Mouse (Mus musculus): ENCODE data around the gene Slc39a10. TPM values are rescaled to one million over a fixed set of nuclear protein-coding genes. Genes with fewer than 3 reads are reported as not detected.

Slc39a10 gene
- total and polyA plus RNA-seq, 2 experiments from 2014 or later: 8.4 to 29.7 TPM

DNA sequence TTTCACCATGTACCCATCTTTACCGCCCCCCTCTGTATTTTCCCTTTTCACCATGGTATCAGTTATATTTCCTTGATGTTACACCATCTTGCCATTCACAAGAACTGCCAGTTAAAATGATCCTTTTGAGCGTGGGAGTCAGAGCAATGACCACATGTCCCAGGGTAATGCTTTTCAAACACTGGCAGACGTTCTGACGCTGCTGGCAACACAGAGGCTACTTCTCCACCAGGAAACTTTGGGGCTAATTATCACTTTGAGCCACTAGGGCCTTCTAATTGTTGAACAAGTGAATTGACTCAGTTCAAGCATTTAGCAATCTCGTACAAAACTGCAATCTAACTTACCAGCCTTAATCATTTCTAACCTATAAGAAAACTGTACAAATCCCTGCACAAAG lies 47.4 kb downstream of the Slc39a10 start:
- TF ChIP-seq EP300 (IDR thresholded peaks at IDR 0.05; ENCODE audit: low read depth): no peak
- no peak for TF ChIP-seq CTCF (IDR thresholded peaks at IDR 0.05; ENCODE audit: low read depth)
- WGBS: 60% methylated on average over 5 of the region's 5 CpGs
- H3K9me3 ChIP-seq (replicated peaks; ENCODE audit: control insufficient read depth, low read length): no peaks in the 10 kb centered on the region
- no peaks in the 10 kb centered on the region for H3K4me1 ChIP-seq (ENCODE audit: control insufficient read depth, insufficient read depth)
- no peaks in the 10 kb centered on the region for H3K27me3 ChIP-seq (ENCODE audit: control insufficient read depth, insufficient read depth, low read length)
- H3K4me2 ChIP-seq (ENCODE audit: low read depth, low read length): no peak overlapping the region
- ATAC-seq (ENCODE audit: insufficient read depth, low read depth) (no peak), DNase-seq (ENCODE audit: low spot score) (no peak)
- no peaks in the 10 kb centered on the region for H3K36me3 ChIP-seq (replicated peaks; ENCODE audit: control insufficient read depth, insufficient read depth, low read length)
- H3K4me3 ChIP-seq (ENCODE audit: low read depth, low read length): no peak overlapping the region
- H3K27ac ChIP-seq (ENCODE audit: low read depth): no peak overlapping the region
- H3K9ac ChIP-seq (replicated peaks; ENCODE audit: low read depth, low read length): no peak overlapping the region

DNA sequence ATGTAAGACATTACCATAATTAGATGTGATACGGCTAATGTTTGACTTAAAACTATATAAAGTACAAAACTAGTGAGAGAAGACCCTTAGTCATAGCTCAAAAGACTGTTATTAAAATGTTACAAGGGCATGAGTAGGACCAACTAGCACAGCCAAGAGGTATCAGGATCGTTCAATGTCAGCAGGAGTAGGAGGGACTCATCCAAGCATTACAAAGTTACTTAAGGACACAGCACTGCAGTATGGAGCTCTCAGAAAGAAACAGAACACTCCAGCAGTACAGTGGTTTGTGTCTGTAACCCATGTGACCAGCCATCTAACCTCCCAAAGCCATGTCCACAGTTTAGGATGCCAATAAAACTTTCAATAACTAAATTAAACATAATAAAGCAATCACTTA lies 48.4 kb downstream of the Slc39a10 start:
- ATAC-seq (ENCODE audit: insufficient read depth, low read depth) (no peak), DNase-seq (ENCODE audit: low spot score) (no peak)
- TF ChIP-seq CTCF (IDR thresholded peaks at IDR 0.05; ENCODE audit: low read depth): no peak
- no peak for TF ChIP-seq EP300 (IDR thresholded peaks at IDR 0.05; ENCODE audit: low read depth)
- Histone ChIP-seq H3K36me3 (replicated peaks; ENCODE audit: control insufficient read depth, insufficient read depth, low read length) (no peaks in the 10 kb centered on the region), H3K4me3 (ENCODE audit: low read depth, low read length) (no peak overlapping the region), H3K4me2 (ENCODE audit: low read depth, low read length) (no peak overlapping the region), H3K27ac (ENCODE audit: low read depth) (no peak overlapping the region), H3K4me1 (ENCODE audit: control insufficient read depth, insufficient read depth) (no peaks in the 10 kb centered on the region), H3K27me3 (ENCODE audit: control insufficient read depth, insufficient read depth, low read length) (no peaks in the 10 kb centered on the region), H3K9ac (replicated peaks; ENCODE audit: low read depth, low read length) (no peak overlapping the region), H3K9me3 (replicated peaks; ENCODE audit: control insufficient read depth, low read length) (no peaks in the 10 kb centered on the region)
- 66% methylated on average over 2 of the region's 2 CpGs for WGBS

DNA sequence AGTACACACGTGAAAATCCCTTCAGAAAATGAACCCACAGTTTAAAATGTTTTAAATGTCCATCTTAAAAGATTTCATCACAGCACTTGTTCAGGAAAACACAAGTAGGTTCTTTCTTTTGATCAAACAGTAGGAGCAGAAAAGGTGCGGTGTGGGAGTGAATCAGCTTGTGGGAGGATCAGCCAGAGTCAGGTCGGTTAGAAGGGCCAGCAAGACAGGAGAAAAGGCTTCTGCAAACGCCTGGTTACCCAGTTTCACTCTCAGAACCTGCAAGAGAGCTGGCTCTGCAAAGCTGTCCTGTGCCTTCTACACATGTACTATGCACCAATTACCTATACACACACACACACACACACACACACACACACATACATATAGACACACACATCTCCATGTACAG lies 49.2 kb downstream of the Slc39a10 start:
- WGBS: 66% methylated on average over 4 of the region's 4 CpGs
- H3K4me2 ChIP-seq (ENCODE audit: low read depth, low read length): no peak overlapping the region
- no peak for ATAC-seq (ENCODE audit: insufficient read depth, low read depth)
- H3K9ac ChIP-seq (replicated peaks; ENCODE audit: low read depth, low read length): no peak overlapping the region
- no peak overlapping the region for H3K4me3 ChIP-seq (ENCODE audit: low read depth, low read length)
- no peak overlapping the region for H3K27ac ChIP-seq (ENCODE audit: low read depth)
- no peaks in the 10 kb centered on the region for H3K27me3 ChIP-seq (ENCODE audit: control insufficient read depth, insufficient read depth, low read length)
- H3K4me1 ChIP-seq (ENCODE audit: control insufficient read depth, insufficient read depth): no peaks in the 10 kb centered on the region
- H3K36me3 ChIP-seq (replicated peaks; ENCODE audit: control insufficient read depth, insufficient read depth, low read length): no peaks in the 10 kb centered on the region
- TF ChIP-seq EP300 (IDR thresholded peaks at IDR 0.05; ENCODE audit: low read depth) (no peak), CTCF (IDR thresholded peaks at IDR 0.05; ENCODE audit: low read depth) (no peak)
- no peaks in the 10 kb centered on the region for H3K9me3 ChIP-seq (replicated peaks; ENCODE audit: control insufficient read depth, low read length)
- no peak for DNase-seq (ENCODE audit: low spot score)

DNA sequence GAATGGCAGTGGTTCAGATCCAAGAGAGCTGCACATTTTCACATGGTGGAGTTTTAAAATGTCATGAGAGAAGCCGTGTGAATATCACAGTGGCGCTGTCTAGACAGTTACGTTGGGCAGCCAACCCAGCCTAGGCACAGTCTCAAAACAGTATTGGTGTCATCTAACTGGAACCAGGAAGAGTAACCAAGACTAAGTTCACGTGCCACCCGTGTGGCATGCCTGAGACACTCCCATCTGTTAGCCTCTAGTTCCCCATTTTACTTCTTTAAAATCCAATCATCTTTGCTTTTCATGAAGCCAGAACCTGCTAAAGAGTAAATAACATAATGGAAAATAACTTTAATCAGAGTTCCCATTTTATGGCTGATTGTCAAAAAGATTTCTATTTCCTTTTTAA lies 60.7 kb downstream of the Slc39a10 start:
- TF ChIP-seq CTCF (IDR thresholded peaks at IDR 0.05; ENCODE audit: low read depth) (no peak), EP300 (IDR thresholded peaks at IDR 0.05; ENCODE audit: low read depth) (no peak)
- H3K36me3 ChIP-seq (replicated peaks; ENCODE audit: control insufficient read depth, insufficient read depth, low read length): peaks cover 24% of the 10 kb centered on the region
- no peak for DNase-seq (ENCODE audit: low spot score)
- WGBS: 89% methylated on average over 5 of the region's 5 CpGs
- no peaks in the 10 kb centered on the region for H3K4me1 ChIP-seq (ENCODE audit: control insufficient read depth, insufficient read depth)
- no peak for ATAC-seq (ENCODE audit: insufficient read depth, low read depth)
- H3K9ac ChIP-seq (replicated peaks; ENCODE audit: low read depth, low read length): no peak overlapping the region
- H3K27ac ChIP-seq (ENCODE audit: low read depth): no peak overlapping the region
- no peaks in the 10 kb centered on the region for H3K9me3 ChIP-seq (replicated peaks; ENCODE audit: control insufficient read depth, low read length)
- no peak overlapping the region for H3K4me3 ChIP-seq (ENCODE audit: low read depth, low read length)
- H3K4me2 ChIP-seq (ENCODE audit: low read depth, low read length): no peak overlapping the region
- H3K27me3 ChIP-seq (ENCODE audit: control insufficient read depth, insufficient read depth, low read length): no peaks in the 10 kb centered on the region

DNA sequence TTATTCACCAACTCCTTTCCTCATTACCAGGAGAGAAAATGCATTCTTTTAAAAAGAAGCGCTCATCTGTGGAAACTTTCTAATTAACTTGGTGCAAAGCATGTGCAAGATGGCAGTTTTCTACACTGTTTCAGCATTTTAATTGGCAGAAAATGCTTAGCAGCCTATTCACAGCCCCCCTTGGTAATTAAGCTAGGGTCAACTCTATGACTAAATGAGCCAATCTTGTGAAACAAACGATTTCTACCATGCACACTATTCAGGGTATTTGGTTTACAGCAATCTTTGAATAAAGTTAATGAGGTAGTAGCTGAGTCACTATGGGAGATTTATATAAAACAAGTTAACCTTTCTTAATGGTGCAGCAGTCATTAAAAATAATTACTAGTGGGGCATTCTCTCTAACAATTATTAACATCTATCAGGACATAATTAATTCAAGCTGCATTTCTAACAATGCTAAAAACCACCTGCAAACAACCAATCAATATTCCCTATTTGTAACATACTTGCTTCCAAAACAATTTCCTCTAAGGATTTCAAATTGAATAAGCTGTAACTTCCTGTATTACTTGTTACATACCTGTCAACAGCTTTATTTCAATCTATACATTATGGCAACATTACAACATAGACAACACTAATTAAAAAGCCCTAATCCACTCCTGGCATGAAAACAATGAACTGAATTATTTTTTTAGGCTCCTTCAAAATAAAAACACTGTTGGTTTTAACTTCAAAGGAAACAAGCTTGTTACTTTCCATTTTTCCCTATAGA lies 62.4 kb downstream of the Slc39a10 start:
- Histone ChIP-seq H3K4me3 (ENCODE audit: low read depth, low read length) (no peak overlapping the region), H3K27me3 (ENCODE audit: control insufficient read depth, insufficient read depth, low read length) (no peaks in the 10 kb centered on the region), H3K27ac (ENCODE audit: low read depth) (no peak overlapping the region), H3K9ac (replicated peaks; ENCODE audit: low read depth, low read length) (no peak overlapping the region), H3K9me3 (replicated peaks; ENCODE audit: control insufficient read depth, low read length) (no peaks in the 10 kb centered on the region), H3K36me3 (replicated peaks; ENCODE audit: control insufficient read depth, insufficient read depth, low read length) (peaks cover 19% of the 10 kb centered on the region), H3K4me1 (ENCODE audit: control insufficient read depth, insufficient read depth) (no peaks in the 10 kb centered on the region), H3K4me2 (ENCODE audit: low read depth, low read length) (no peak overlapping the region)
- WGBS: 83% methylated on average over 2 of the region's 2 CpGs
- no peak for DNase-seq (ENCODE audit: low spot score)
- ATAC-seq (ENCODE audit: insufficient read depth, low read depth): no peak
- TF ChIP-seq CTCF (IDR thresholded peaks at IDR 0.05; ENCODE audit: low read depth): no peak
- no peak for TF ChIP-seq EP300 (IDR thresholded peaks at IDR 0.05; ENCODE audit: low read depth)
